Mouse (Mus musculus): ENCODE measurements at regions not wholly inside any gene's neighbourhood (a gene's known extent, or its start where the extent isn't known, plus 50 kb on each side); places are given as distances from the start of the nearest gene placed in this dataset. TPM values are rescaled to one million over a fixed set of nuclear protein-coding genes. Genes with fewer than 3 reads are reported as not detected.

DNA sequence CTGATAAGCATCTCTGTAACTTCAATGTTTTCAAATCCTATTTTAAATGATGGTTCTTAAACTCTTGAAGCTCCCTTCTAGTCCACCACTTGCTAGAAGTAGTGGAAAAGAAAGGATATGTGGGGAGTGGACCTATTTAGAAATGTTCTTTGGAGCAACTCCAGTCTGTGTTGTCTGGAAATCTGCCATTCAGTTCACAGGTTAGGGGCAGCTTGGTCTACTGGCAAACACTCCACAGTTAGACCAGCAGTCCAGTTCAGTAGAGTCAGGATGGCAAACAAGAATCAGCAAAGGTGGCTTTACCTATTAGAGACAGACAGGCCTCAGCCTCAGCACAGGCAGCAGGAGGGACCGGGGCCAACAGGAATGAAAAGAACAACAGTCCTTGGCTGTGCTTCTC lies 67.3 kb upstream of the Dpyd start:
- no peak for DNase-seq (ENCODE audit: low spot score in 2 of 2)

DNA sequence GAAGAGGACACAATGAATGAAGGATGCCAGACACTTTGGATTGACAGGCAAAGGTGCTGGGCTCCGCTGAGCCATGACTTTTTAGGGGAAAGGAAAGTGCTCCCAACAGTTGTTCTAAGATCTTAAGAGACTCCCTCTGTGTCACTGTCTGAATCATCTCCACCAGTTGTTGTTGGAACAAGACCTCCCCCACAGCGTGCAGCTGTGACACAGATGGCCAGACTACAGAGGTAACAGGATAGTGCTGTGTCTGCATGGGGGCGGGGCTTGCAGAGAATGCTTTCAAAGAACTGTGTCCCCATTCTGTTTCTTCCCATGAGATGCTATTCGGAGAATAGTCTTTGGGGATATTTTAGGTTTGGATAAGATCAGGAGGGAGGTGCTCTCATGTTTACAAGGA lies 61.7 kb upstream of the Dpyd start:
- no peak for DNase-seq (ENCODE audit: low spot score in 2 of 2)

DNA sequence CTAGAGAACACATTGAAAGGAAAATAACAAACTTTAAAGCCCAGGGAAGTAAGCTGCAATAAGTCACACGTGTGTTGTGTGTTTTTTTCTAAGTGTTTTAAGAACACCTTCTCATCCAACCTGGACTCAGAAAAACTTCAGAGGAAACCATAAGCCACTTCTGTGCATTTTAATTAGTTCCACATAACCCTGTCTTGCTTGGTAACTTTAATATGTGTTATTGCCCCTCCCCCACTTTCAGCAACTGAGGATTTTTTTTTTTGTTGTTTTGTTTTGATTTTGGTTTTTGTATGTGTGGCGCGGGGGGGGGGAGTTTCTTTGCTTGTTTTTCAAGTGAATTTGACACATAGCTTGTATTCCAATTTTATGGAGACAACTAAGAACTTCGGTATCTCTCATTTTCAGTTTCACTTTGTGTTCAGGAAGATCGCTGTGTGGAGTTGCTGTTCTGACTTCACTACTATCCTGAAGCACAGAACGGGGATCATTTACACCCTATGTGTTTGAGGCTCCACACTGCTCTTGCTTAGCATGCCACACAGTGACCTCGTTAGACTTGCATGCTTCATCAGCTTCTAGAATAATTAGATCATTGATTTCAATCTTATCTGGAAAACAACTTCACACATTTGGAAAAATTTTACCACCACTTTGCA lies 54.2 kb upstream of the Dpyd start:
- no peak for DNase-seq (ENCODE audit: low spot score in 2 of 2)

DNA sequence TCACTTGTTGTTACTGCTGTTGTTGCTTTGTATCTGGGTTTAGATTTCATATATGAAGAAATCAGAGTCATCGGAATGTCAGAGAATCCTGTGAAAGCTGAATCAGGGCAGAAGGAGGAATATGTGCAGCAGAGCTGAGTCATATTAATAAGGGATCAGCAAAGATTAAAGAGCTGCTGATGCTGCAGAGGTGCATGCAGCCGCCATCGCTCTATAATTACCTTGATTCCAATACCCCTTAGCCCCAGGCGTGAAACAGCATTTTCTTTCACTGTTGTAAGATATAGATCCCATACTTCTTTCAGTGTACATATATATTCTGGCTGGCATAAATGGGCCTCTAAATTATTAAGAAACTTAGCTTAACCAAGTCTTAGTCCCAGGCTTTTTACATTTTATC lies 51.1 kb upstream of the Dpyd start:
- no peak for DNase-seq (ENCODE audit: low spot score in 2 of 2)

DNA sequence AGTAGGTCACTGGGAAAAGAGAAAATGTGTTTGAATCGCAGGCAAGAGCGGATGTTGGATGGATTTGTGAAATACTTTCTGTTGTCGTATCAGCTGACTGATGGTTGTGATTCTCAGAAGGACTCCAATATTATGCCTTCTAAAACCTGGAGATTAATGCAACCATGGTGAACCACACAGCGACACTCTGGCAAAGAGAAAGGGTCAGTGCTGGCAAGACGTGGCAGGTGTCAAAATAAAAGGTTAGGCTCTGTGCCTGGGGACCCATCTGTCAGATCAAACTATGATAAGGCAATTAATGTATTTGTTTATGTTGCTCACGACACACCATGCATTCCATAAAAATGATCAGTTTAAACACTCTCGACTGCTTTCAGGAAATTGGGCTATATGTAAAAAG lies 50.0 kb upstream of the Dpyd start:
- DNase-seq (ENCODE audit: low spot score in 2 of 2), result no peak

Small RNA genes lying in the stretch of these regions (microRNA-seq; reads per million reads assigned to microRNA genes)
- gene Gm24155 (not detected), gene Mir137 (952 reads per million, percentile 76 among the genes with 10 or more reads in this experiment)

Data from adrenal gland, postnatal 4 days (tissue).